Mouse (Mus musculus): ENCODE measurements around the gene Zfyve1.

GRCm38 (mm10) chr12:83527816-83528215 lies 69.2 kb downstream of the Zfyve1 start:
- TF ChIP-seq CTCF (IDR thresholded peaks at IDR 0.05; ENCODE audit: borderline replicate concordance, insufficient read depth, low read depth, low read length), result no peak
- no peak for TF ChIP-seq POLR2A (IDR thresholded peaks at IDR 0.05; ENCODE audit: borderline replicate concordance, insufficient read depth, low read length)
